18 mouse cellular contexts compared by ENCODE assay signal in genomic region chr1:75618367-75618790, GRCm38 (mm10).
A peak's percentile ranks its signal among the peaks of the same experiment; 100 is the strongest.
DNase-seq lines count a peak whose midpoint lies in the region; ATAC-seq lines count a peak whose summit lies in the region.
"Had no signal": no experiment of that assay in that cellular context is flagged by ENCODE, and none has a peak within 500 bp of the region (broad histone marks: within the 10 kb centered on the region; RNA-seq: fewer than 3 reads in every experiment).

No protein-coding gene starts in this region.

- H3K4me3 ChIP-seq in heart, embryonic 15.5 days, result no peak overlapping the region
- H3K4me3 ChIP-seq in embryonic facial prominence, embryonic 14.5 days (ENCODE audit: low read depth, low read length), result no peak overlapping the region
- H3K4me3 ChIP-seq: forebrain, embryonic 15.5 days; hindbrain, embryonic 15.5 days had no signal

- no peaks in the 10 kb centered on the region for H3K9me3 ChIP-seq in heart, embryonic 15.5 days (replicated peaks)
- H3K9me3 ChIP-seq in embryonic facial prominence, embryonic 14.5 days (ENCODE audit: control insufficient read depth, low read length), result no peaks in the 10 kb centered on the region
- H3K9me3 ChIP-seq: forebrain, embryonic 15.5 days; hindbrain, embryonic 15.5 days had no signal

- peaks cover 11% of the 10 kb centered on the region for H3K4me1 ChIP-seq in heart, embryonic 15.5 days (replicated peaks)
- H3K4me1 ChIP-seq in embryonic facial prominence, embryonic 14.5 days (ENCODE audit: control insufficient read depth, insufficient read depth, low read length), result peaks cover under 1% of the 10 kb centered on the region; the same call in 1 of the 2 replicates
- H3K4me1 ChIP-seq: hindbrain, embryonic 15.5 days had no signal

- DNase-seq in cerebellum, postnatal 4 days (ENCODE audit: low spot score in 2 of 2), result no peak
- DNase-seq in heart, postnatal 14 days, result no peak
- DNase-seq in cerebellum, adult 8-10 months, result peak; percentile 21
- peak; percentile 50 for DNase-seq in embryonic facial prominence, embryonic 14.5 days (ENCODE audit: low spot score)
- DNase-seq in layer of hippocampus, adult 8-10 months (ENCODE audit: low spot score in 2 of 2), result no peak
- DNase-seq: adrenal gland, postnatal 25 days; kidney, adult 2 months; left cerebral cortex, postnatal 4 days; lung, postnatal 14 days; thymus, postnatal 4 days had no signal

- H3K9ac ChIP-seq in heart, embryonic 15.5 days, result no peak overlapping the region
- no peak overlapping the region for H3K9ac ChIP-seq in embryonic facial prominence, embryonic 14.5 days (ENCODE audit: low read depth, low read length)
- H3K9ac ChIP-seq: forebrain, embryonic 15.5 days; hindbrain, embryonic 15.5 days; liver, embryonic 14.5 days had no signal

- 36% methylated on average over 7 of the region's 7 CpGs for WGBS in heart, embryonic 15.5 days
- WGBS in embryonic facial prominence, embryonic 14.5 days, result 22% methylated on average over 7 of the region's 7 CpGs

- 0 out of 2 replicates have a peak overlapping the region, but pooled peaks have one; percentile 15 for H3K4me2 ChIP-seq in heart, embryonic 15.5 days
- H3K4me2 ChIP-seq in embryonic facial prominence, embryonic 14.5 days (ENCODE audit: low read depth, low read length), result no peak overlapping the region
- H3K4me2 ChIP-seq: forebrain, embryonic 15.5 days; hindbrain, embryonic 15.5 days had no signal

- H3K27ac ChIP-seq in heart, embryonic 15.5 days, result peak overlapping the region; percentile 72
- no peak overlapping the region for H3K27ac ChIP-seq in embryonic facial prominence, embryonic 14.5 days (replicated peaks; ENCODE audit: low read depth, low read length)
- H3K27ac ChIP-seq: forebrain, embryonic 15.5 days; hindbrain, embryonic 15.5 days; liver, embryonic 14.5 days had no signal

- no peaks in the 10 kb centered on the region for H3K27me3 ChIP-seq in heart, embryonic 15.5 days
- no peaks in the 10 kb centered on the region for H3K27me3 ChIP-seq in embryonic facial prominence, embryonic 14.5 days (replicated peaks; ENCODE audit: control insufficient read depth, insufficient read depth, low read length)
- H3K27me3 ChIP-seq: CH12.LX; forebrain, embryonic 15.5 days; hindbrain, embryonic 15.5 days had no signal

- ATAC-seq in cerebellum, adult (ENCODE audit: insufficient number of reproducible peaks, low FRiP score, low TSS enrichment), result peak; percentile 52
- peak; percentile 70; the same call in 1 of the 2 replicates for ATAC-seq in heart, embryonic 15.5 days (replicated peaks; ENCODE audit: insufficient number of reproducible peaks, insufficient read depth, low FRiP score, low read depth)
- peak; percentile 47; the same call in 1 of the 2 replicates for ATAC-seq in embryonic facial prominence, embryonic 14.5 days (ENCODE audit: low read depth)
- ATAC-seq in inflammation-experienced regulatory T-cells, adult 6 months, result no peak
- ATAC-seq: activated CD4-positive, CD25-positive, alpha-beta regulatory T cell, adult 4 months; forebrain, embryonic 15.5 days had no signal

- intact Hi-C loops in heart, postnatal 14 days (cut with DNase I), result no loop called here

- no peaks in the 10 kb centered on the region for H3K36me3 ChIP-seq in heart, embryonic 15.5 days
- no peaks in the 10 kb centered on the region for H3K36me3 ChIP-seq in embryonic facial prominence, embryonic 14.5 days (ENCODE audit: control insufficient read depth, insufficient read depth, low read length)
- H3K36me3 ChIP-seq: forebrain, embryonic 15.5 days; hindbrain, embryonic 15.5 days had no signal

Comparison
In these comparisons a context has a peak if more than half of its experiments do, and no peak if none do; other contexts are left out.
1. DNase-seq: peak in cerebellum, adult 8-10 months (single experiment) and embryonic facial prominence, embryonic 14.5 days (single experiment); none in cerebellum, postnatal 4 days (0 of 2), heart, postnatal 14 days (0 of 2) and layer of hippocampus, adult 8-10 months (0 of 2).